Mouse (Mus musculus) cortical plate, adult 2 months (tissue): Measurements from ENCODE around the gene Mlc1.

ENCODE experiments used
- CTCF ChIP-seq: fragments of 200-500 bp; IDR thresholded peaks from 2 replicates; pipeline ENCODE4 v1.5.1; 2011; ENCODE audit warnings: mild to moderate bottlenecking, control low read depth, low read length; ENCODE audit not compliant: insufficient read depth; ENCODE audit errors: extremely low read depth
- POLR2A ChIP-seq: fragments of 200-500 bp; IDR thresholded peaks from 2 replicates; pipeline ENCODE4 v1.6.1; 2011; ENCODE audit warnings: mild to moderate bottlenecking, low read length, control low read depth; ENCODE audit not compliant: insufficient read depth; ENCODE audit errors: extremely low read depth

DNA sequence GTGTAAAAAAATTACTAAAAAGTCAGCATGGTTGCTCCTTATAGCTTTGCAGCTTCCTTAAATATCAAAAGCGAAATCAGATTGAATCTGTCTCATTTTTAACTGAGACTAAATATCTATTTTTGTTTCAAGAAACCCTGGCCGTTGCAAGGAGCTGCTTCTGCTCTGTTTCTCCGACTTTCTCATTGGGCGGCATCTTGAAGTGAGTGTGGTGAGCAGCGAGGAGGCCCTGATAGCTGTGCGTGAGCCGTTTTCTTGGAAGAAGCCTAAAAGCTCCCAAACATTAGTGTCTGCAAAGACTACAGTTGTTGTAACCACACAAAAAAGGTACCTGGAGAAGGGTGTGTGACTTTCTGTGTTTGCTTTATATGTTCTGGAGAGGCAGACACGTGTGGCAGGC is 19.8 kb upstream of the Mlc1 start:
- TF ChIP-seq CTCF, result no peak
- TF ChIP-seq POLR2A, result no peak
